Mouse (Mus musculus) neural tube, embryonic 12.5 days (tissue): Measurements from ENCODE around the gene Acox1. TPM values are rescaled to one million over a fixed set of nuclear protein-coding genes. Genes with fewer than 3 reads are reported as not detected.

Experiments
- ATAC-seq: fragments of 200-750 bp; cut with Nextera tagmentation; 2 replicates; pipeline ENCODE4 v1.8.0; 2017; ENCODE audit warnings: low read depth, mild to moderate bottlenecking, moderate TSS enrichment, moderate library complexity; ENCODE audit not compliant: low FRiP score
- H3K27ac ChIP-seq: fragments of 300-500 bp; sonication (generic); 2 replicates; pipeline ENCODE4 v1.5.1; 2016
- H3K27me3 ChIP-seq: fragments of 300-500 bp; sonication (generic); replicated peaks from 2 replicates; pipeline ENCODE4 v1.6.1; 2016; ENCODE audit warnings: mild to moderate bottlenecking
- H3K36me3 ChIP-seq: fragments of 300-500 bp; sonication (generic); 2 replicates; pipeline ENCODE4 v1.6.1; 2016; ENCODE audit warnings: mild to moderate bottlenecking
- H3K4me1 ChIP-seq: fragments of 300-500 bp; sonication (generic); 2 replicates; pipeline ENCODE4 v1.6.1; 2016
- H3K4me2 ChIP-seq: fragments of 300-500 bp; sonication (generic); replicated peaks from 2 replicates; pipeline ENCODE4 v1.6.1; 2016; ENCODE audit warnings: mild to moderate bottlenecking
- H3K4me3 ChIP-seq: fragments of 300-500 bp; sonication (generic); 2 replicates; pipeline ENCODE4 v1.5.1; 2016
- H3K9ac ChIP-seq: fragments of 300-500 bp; sonication (generic); 2 replicates; pipeline ENCODE4 v1.6.1; 2016; ENCODE audit warnings: mild to moderate bottlenecking
- H3K9me3 ChIP-seq: fragments of 300-500 bp; sonication (generic); 2 replicates; pipeline ENCODE4 v1.6.1; 2016; ENCODE audit warnings: mild to moderate bottlenecking
- WGBS: fragments of 180-500 bp; shearing (Covaris S2); methylation state at CpG from one replicate; pipeline ENCODE4 v1.1.7; 2016; 5-methylcytosine and 5-hydroxymethylcytosine counted together
- polyA plus RNA-seq: library from polyadenylated mRNA; unstranded; fragments of >200 nt; fragmentation: Nextera tagmentation; extraction: Ambion mirVana; gene quantifications from 2 replicates; pipeline ENCODE4 v1.2.1, GENCODE M21; 2016

The Acox1 gene
- polyA plus RNA-seq, 1 experiment from 2014 or later: 44.0 TPM

DNA sequence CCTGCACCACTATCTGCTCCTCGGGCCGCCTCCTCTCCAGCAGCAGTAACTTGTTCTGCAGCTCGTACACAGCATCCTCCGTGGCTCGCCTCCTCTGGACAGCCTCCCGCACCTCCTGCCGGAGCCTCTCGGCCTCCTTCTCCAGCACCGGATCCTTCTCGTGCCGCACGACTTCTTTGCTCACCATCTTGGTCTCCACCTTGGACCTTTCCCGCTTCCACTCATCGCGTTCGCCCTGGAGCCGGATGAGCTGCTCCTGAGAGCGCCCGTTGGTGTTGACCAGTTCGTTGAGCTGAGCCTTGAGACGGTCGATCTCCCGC is 23.9 kb upstream of the Acox1 start:
- no peak overlapping the region for H3K27ac ChIP-seq
- 14% methylated on average over 23 of the region's 23 CpGs for WGBS
- H3K36me3 ChIP-seq: no peaks in the 10 kb centered on the region
- peaks cover 52% of the 10 kb centered on the region for H3K27me3 ChIP-seq
- H3K9ac ChIP-seq: 0 out of 2 replicates have a peak overlapping the region, but pooled peaks have one; percentile 38
- peak overlapping the region; percentile 57 for H3K4me2 ChIP-seq
- H3K9me3 ChIP-seq: no peaks in the 10 kb centered on the region; the same call in 1 of the 2 replicates
- ATAC-seq: no peak
- peak overlapping the region; percentile 26 for H3K4me3 ChIP-seq
- H3K4me1 ChIP-seq: peaks cover 25% of the 10 kb centered on the region

DNA sequence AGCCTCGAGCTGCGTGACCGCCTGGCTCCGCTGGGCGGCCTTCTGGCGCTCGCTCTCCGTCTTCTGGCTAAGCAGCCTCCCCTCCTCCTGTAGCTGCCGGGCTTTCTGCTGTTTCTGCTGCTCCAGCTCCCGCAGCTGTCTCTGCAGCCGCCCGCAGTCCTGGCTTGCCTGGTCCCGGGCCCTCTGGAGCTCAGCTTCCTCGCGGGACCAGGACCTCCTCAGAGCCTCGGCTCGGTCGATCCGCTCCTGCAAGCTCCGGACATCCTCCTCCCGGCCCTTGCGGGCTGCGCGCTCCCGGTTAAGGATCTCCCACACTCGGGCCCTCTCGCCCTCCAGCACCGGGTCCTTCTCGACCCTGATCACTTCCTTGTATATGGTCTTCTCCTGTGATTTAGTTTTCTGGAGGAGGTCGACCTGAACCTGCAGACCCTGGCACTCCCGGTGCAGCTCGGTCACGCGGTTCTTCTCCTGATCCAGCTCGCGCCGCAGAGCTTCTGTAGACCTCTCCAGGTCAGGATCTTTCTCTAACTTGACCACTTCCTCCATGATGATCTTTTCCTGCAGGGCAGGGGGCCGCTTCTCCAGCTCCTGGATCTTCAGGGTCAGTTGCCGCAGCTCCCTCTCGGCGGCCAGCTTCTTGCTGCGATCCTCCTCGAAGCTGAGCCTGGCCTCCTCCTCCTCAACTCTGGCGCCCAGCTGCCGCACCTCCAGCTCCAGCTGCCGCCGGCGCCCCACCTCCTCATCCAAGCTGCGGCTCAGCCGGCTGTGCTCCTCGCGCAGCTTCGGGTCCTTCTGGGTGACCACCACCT is 23.3 kb upstream of the Acox1 start:
- no peak for ATAC-seq
- H3K4me1 ChIP-seq: peaks cover 25% of the 10 kb centered on the region
- no peaks in the 10 kb centered on the region; the same call in 1 of the 2 replicates for H3K9me3 ChIP-seq
- H3K9ac ChIP-seq: 0 out of 2 replicates have a peak overlapping the region, but pooled peaks have one; percentile 38
- H3K4me3 ChIP-seq: peak overlapping the region; percentile 26
- H3K27me3 ChIP-seq: peaks cover 52% of the 10 kb centered on the region
- peak overlapping the region; percentile 57 for H3K4me2 ChIP-seq
- 13% methylated on average over 53 of the region's 53 CpGs for WGBS
- no peak overlapping the region for H3K27ac ChIP-seq
- H3K36me3 ChIP-seq: no peaks in the 10 kb centered on the region

DNA sequence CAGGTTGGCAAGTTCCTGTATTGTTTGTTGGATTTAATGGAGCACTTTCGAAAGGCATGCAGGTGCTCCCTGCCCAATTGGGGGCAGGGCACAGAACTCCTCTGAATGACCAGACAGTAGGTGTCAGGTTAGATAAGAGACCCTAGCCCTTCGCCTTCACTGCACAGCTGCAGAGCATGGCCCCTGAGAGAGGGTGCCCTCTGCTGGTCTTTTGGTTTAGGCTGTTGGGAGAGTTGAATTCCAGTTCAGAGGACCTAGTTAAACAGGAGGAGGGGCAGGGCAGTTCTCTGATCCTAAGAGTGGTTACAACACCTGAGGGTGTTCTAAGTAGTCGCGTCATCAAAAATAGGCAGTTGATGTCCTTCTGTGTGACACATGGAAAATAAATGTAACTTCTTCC is 21.0 kb upstream of the Acox1 start:
- ATAC-seq: no peak
- WGBS: 28% methylated on average over 4 of the region's 4 CpGs
- no peak overlapping the region for H3K27ac ChIP-seq

DNA sequence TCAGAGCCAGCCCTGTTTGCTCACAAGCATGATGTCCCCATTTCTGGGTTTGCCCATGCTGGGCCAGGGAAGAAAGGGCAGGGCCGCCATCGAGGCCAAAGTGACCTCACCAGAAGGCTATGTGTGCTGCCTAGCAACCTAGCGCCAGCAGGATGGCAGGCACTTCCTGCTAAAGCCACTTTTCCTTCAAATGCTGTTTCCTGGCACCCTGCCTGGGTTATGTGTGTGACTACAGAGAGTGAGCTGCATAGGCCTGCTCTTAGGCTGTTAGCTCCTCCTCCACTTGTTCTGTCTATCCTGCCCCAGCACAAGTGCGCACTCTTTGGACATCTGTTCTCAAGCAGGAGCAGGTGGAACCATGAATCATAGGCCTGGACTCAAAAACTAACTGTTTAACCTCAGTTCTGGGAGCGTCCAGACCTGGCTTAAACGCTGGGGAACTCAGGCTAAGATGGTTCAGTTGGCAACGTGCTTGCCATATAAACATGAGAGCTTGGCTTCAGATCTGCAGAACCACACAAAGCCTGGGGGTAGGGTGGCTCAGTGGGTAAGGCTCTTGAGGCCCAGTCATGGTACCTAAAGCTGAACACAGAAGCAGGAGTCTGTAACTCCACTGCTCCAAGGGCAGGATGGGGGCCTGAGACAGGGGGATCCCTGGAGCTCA is 20.0 kb upstream of the Acox1 start:
- Histone ChIP-seq H3K4me1 (peaks cover 25% of the 10 kb centered on the region), H3K4me3 (no peak overlapping the region), H3K36me3 (0 out of 2 replicates have a peak, but pooled peaks cover 6% of the 10 kb centered on the region), H3K4me2 (no peak overlapping the region), H3K27me3 (peaks cover 36% of the 10 kb centered on the region), H3K9ac (no peak overlapping the region), H3K9me3 (no peaks in the 10 kb centered on the region; the same call in 1 of the 2 replicates), H3K27ac (no peak overlapping the region)
- ATAC-seq: peak; percentile 65; the same call in 1 of the 2 replicates
- whole genome bisulfite sequencing: 50% methylated on average over 7 of the region's 7 CpGs

More for the DNA sequence above, 21.0 kb upstream of the Acox1 start:
- no peak overlapping the region for H3K4me3 ChIP-seq
- no peak overlapping the region for H3K4me2 ChIP-seq
- no peak overlapping the region for H3K9ac ChIP-seq
- H3K27me3 ChIP-seq: peaks cover 45% of the 10 kb centered on the region
- peaks cover 25% of the 10 kb centered on the region for H3K4me1 ChIP-seq
- 0 out of 2 replicates have a peak, but pooled peaks cover 5% of the 10 kb centered on the region for H3K36me3 ChIP-seq
- H3K9me3 ChIP-seq: no peaks in the 10 kb centered on the region; the same call in 1 of the 2 replicates

DNA sequence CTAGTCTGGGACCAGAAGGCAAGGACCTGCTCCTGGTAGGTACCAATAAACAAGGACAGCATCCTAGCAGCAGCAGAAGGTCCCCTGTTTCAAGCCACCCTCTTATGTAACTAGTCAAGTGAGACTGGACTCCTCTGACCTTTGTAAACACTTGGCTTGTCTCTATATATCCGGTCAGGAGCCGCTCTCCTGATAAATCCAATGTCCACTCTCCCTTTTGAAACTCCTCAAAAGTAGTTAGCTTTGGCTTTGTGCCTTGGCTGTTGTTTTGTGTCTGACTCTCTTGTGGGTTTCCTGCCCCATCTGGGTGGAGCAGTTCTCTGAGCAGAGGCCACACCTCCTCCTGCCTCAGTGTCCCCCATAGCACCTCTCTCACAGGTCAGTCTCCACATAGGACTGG is 19.4 kb upstream of the Acox1 start:
- H3K9me3 ChIP-seq: no peaks in the 10 kb centered on the region; the same call in 1 of the 2 replicates
- H3K4me2 ChIP-seq: no peak overlapping the region
- 0 out of 2 replicates have a peak, but pooled peaks have one; percentile 21 for ATAC-seq
- H3K4me1 ChIP-seq: peaks cover 25% of the 10 kb centered on the region
- H3K27me3 ChIP-seq: peaks cover 30% of the 10 kb centered on the region
- H3K27ac ChIP-seq: no peak overlapping the region
- no peak overlapping the region for H3K9ac ChIP-seq
- 0 out of 2 replicates have a peak, but pooled peaks cover 6% of the 10 kb centered on the region for H3K36me3 ChIP-seq
- 93% methylated on average over 2 of the region's 2 CpGs for WGBS
- no peak overlapping the region for H3K4me3 ChIP-seq

DNA sequence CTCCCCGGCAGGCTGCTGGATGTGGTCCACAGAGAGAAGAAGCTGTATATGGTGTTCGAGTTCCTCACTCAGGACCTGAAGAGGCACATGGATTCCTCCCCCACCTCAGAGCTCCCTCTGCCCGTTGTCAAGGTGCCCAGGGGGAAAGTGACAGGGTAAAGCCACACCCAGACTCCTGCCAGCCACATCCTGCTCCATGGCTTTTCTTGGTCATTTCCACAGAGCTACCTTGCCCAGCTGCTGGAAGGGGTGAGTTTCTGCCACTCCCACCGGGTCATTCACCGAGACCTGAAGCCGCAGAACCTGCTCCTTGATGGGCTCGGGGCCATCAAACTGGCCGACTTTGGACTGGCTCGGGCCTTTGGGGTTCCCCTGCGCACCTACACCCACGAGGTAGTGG is 17.7 kb upstream of the Acox1 start:
- no peak overlapping the region for H3K9ac ChIP-seq
- H3K27me3 ChIP-seq: peaks cover 13% of the 10 kb centered on the region
- H3K9me3 ChIP-seq: no peaks in the 10 kb centered on the region
- no peak for ATAC-seq
- 85% methylated on average over 11 of the region's 11 CpGs for WGBS
- peaks cover 12% of the 10 kb centered on the region; the same call in 1 of the 2 replicates for H3K36me3 ChIP-seq
- H3K27ac ChIP-seq: no peak overlapping the region
- no peak overlapping the region for H3K4me2 ChIP-seq
- no peak overlapping the region for H3K4me3 ChIP-seq
- peaks cover 14% of the 10 kb centered on the region for H3K4me1 ChIP-seq

DNA sequence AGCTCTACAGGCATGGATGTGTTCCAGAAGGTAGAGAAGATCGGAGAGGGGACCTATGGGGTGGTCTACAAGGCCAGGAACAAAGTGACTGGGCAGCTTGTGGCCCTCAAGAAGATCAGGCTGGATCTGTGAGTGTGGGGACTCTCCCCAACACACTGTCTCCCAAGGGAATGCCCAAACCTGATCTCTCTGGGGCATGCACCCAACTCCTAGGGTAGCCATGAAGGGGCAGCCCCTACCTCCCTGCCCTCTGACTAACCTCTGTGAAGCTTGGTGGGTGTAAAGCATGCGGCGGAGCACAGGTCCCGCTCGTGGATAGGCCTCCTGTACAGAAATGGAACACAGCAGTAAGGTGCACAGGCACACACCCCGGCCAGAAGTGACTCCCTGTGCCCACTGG is 17.1 kb upstream of the Acox1 start:
- peaks cover 13% of the 10 kb centered on the region; the same call in 1 of the 2 replicates for H3K36me3 ChIP-seq
- H3K4me1 ChIP-seq: peaks cover 14% of the 10 kb centered on the region
- H3K4me2 ChIP-seq: no peak overlapping the region
- H3K27ac ChIP-seq: no peak overlapping the region
- no peak overlapping the region for H3K4me3 ChIP-seq
- 94% methylated on average over 6 of the region's 6 CpGs for WGBS
- no peak overlapping the region for H3K9ac ChIP-seq
- ATAC-seq: no peak
- no peaks in the 10 kb centered on the region for H3K9me3 ChIP-seq
- peaks cover 7% of the 10 kb centered on the region for H3K27me3 ChIP-seq

DNA sequence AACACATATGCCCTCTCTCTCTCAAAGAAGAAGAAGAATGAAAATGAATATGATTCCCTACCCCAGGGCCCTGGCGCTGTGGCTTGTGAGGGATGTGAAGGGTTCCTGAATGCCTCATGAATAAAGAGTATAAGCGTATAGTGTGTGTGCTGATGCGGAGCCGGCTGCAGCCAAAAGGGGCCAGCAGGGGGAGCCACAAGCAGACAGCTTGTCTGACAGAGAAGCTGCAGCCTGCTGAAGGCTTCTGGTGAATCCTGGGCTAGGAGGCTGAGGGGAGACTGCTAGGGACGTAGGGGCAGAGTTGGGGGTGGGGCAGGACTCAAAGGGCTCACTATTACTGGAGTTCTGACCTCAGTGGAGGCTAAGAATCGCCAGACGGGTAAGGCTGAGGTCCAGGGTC is 16.3 kb upstream of the Acox1 start:
- no peaks in the 10 kb centered on the region for H3K27me3 ChIP-seq
- WGBS: 79% methylated on average over 7 of the region's 7 CpGs
- no peaks in the 10 kb centered on the region for H3K9me3 ChIP-seq
- peaks cover 14% of the 10 kb centered on the region for H3K4me1 ChIP-seq
- no peak overlapping the region for H3K27ac ChIP-seq
- no peak for ATAC-seq
- peaks cover 13% of the 10 kb centered on the region; the same call in 1 of the 2 replicates for H3K36me3 ChIP-seq
- H3K4me2 ChIP-seq: no peak overlapping the region
- H3K9ac ChIP-seq: no peak overlapping the region
- no peak overlapping the region for H3K4me3 ChIP-seq

DNA sequence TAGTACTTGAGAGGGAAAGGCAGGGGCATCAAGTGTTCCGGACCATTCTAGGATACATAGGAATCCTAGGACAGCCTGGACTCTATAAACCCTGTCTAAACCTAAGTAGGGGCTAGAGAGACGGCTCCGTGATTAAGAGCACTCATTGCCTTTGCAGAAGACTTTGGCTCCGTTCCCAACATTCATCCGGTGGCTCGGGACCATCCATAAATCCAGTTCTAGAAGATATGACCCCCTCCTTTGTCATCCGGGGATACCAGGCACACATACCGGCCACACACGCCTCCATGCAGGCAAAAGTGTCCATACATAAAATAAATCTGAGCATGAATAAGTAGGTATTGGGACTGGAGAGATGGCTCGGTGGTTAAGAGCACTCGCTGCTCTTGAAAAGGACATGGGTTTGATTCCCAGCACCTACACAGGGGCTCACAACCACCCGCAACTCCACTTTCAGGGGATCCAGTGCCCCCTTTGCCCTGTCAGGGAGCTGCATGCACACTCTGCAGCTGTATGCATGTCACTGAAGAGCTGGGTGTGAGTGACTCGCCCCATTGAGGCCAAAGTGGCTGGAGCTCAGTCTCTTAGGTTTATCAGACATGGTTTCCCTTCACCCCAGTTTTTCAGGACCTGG is 15.1 kb upstream of the Acox1 start:
- Histone ChIP-seq H3K9ac (no peak overlapping the region), H3K27me3 (no peaks in the 10 kb centered on the region), H3K4me1 (peaks cover 7% of the 10 kb centered on the region), H3K27ac (no peak overlapping the region), H3K4me2 (no peak overlapping the region), H3K36me3 (peaks cover 13% of the 10 kb centered on the region; the same call in 1 of the 2 replicates), H3K4me3 (no peak overlapping the region), H3K9me3 (no peaks in the 10 kb centered on the region)
- no peak for ATAC-seq
- 90% methylated on average over 13 of the region's 13 CpGs for WGBS

DNA sequence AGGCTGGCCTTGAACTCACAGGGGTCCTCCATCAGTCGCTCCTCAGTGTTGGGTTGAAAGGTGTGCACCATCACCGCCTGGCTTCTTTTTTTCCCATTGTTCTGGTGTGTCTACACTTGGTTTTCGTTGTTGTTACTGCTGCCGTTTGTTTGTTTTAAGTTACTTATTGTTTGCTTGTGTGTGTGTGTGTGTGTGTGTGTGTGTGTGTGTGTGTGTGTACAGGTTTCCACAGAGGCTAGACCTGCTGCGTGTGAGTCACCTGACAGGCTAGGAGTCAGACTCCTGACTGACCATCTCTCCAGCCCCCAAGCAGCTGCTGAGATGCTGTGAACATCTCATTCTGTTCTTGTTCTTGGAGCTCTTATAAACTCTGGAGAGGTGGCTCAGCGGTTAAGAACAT is 14.0 kb upstream of the Acox1 start:
- no peak for ATAC-seq
- H3K4me3 ChIP-seq: no peak overlapping the region

DNA sequence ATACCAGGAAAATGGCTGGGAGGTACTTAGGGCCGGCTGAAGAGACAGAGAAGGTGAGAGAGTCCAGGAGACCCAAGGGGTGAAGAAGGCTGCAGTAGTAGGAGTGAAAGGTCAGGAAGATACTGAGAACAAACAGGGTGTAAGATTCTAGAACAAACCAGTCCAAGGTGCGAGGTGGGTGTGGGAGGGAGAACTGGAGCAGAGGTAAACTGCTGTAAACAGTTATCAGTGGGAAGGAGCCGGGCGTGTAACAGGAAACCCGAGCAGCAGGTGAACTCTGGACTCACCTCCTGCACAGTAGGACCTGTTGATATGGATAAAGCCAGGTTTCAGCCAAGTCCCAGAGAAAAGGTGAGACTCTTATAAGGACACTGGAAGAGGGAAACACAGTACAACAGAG is 11.9 kb upstream of the Acox1 start:
- Histone ChIP-seq H3K27ac (no peak overlapping the region), H3K9me3 (no peaks in the 10 kb centered on the region), H3K4me1 (no peaks in the 10 kb centered on the region), H3K4me2 (no peak overlapping the region), H3K27me3 (no peaks in the 10 kb centered on the region), H3K36me3 (peaks cover 27% of the 10 kb centered on the region), H3K9ac (no peak overlapping the region), H3K4me3 (no peak overlapping the region)
- WGBS: 79% methylated on average over 5 of the region's 5 CpGs
- no peak for ATAC-seq

More for the DNA sequence above, 14.0 kb upstream of the Acox1 start:
- no peak overlapping the region for H3K9ac ChIP-seq
- peaks cover 13% of the 10 kb centered on the region; the same call in 1 of the 2 replicates for H3K36me3 ChIP-seq
- 91% methylated on average over 6 of the region's 6 CpGs for WGBS
- no peaks in the 10 kb centered on the region for H3K9me3 ChIP-seq
- H3K27ac ChIP-seq: no peak overlapping the region
- H3K4me2 ChIP-seq: no peak overlapping the region
- H3K27me3 ChIP-seq: no peaks in the 10 kb centered on the region
- H3K4me1 ChIP-seq: no peaks in the 10 kb centered on the region

DNA sequence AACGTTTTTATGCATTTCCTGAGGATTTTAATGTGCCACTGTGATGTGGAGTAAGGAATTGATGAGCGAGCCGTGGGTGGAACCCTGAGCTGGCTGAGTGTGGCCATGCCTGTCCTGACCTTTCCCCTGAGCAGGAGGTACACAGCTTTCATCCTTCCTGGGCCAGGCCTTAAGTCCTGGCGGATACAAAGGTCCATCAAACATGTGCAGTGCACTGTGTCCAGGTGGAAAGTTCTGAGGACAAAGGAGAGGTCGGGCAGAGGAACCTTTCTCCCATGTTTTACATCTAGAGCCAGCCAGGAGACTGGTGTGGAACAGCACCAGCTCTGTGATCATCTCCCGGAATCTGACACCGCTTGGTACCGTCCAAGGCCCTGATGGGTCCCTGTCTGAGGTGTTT is 10.4 kb upstream of the Acox1 start:
- no peak for ATAC-seq
- 81% methylated on average over 8 of the region's 8 CpGs for WGBS

More for the DNA sequence above, 10.4 kb upstream of the Acox1 start:
- no peaks in the 10 kb centered on the region for H3K27me3 ChIP-seq
- H3K9ac ChIP-seq: no peak overlapping the region
- no peak overlapping the region for H3K27ac ChIP-seq
- peaks cover 25% of the 10 kb centered on the region for H3K36me3 ChIP-seq
- H3K9me3 ChIP-seq: no peaks in the 10 kb centered on the region
- H3K4me1 ChIP-seq: no peaks in the 10 kb centered on the region
- no peak overlapping the region for H3K4me2 ChIP-seq
- no peak overlapping the region for H3K4me3 ChIP-seq
